Mouse (Mus musculus) heart, adult 11 months (tissue): ENCODE measurements around the gene Foxp1.

Experiments
- DNase-seq: peaks from one replicate; pipeline ENCODE4 v3.0.0; 2022

Gene Foxp1

GRCm38 (mm10) chr6:98980001-98980400 lies 542.5 kb downstream of the Foxp1 start:
- peak; percentile 70 for DNase-seq

- peak; percentile 94 for DNase-seq
Measured at GRCm38 (mm10) chr6:98977806-98978205, 544.7 kb downstream of the Foxp1 start.

GRCm38 (mm10) chr6:98975918-98976317 lies 546.6 kb downstream of the Foxp1 start:
- DNase-seq, result peak; percentile 79

- DNase-seq, result peak; percentile 35
Measured at GRCm38 (mm10) chr6:98973433-98973832, 549.1 kb downstream of the Foxp1 start.

- peak; percentile 82 for DNase-seq
Measured at GRCm38 (mm10) chr6:98972404-98972803, 550.1 kb downstream of the Foxp1 start.

GRCm38 (mm10) chr6:98959333-98959732 lies 563.2 kb downstream of the Foxp1 start:
- DNase-seq, result peak; percentile 88

GRCm38 (mm10) chr6:98956522-98957169 lies 565.9 kb downstream of the Foxp1 start:
- peak; percentile 85 for DNase-seq

- DNase-seq, result peak; percentile 61
Measured at GRCm38 (mm10) chr6:98955706-98956105, 566.8 kb downstream of the Foxp1 start.

- peak; percentile 68 for DNase-seq
Measured at GRCm38 (mm10) chr6:98954439-98954838, 568.1 kb downstream of the Foxp1 start.

GRCm38 (mm10) chr6:98949703-98950191 lies 572.8 kb downstream of the Foxp1 start:
- DNase-seq, result peak; percentile 89

- DNase-seq, result peak; percentile 89
Measured at GRCm38 (mm10) chr6:98949286-98949685, 573.2 kb downstream of the Foxp1 start.

- peak; percentile 83 for DNase-seq
Measured at GRCm38 (mm10) chr6:98948153-98949141, 574.1 kb downstream of the Foxp1 start.

GRCm38 (mm10) chr6:98947486-98948152 lies 574.9 kb downstream of the Foxp1 start:
- DNase-seq, result peak; percentile 88

- DNase-seq, result peak; percentile 55
Measured at GRCm38 (mm10) chr6:98946731-98947130, 575.8 kb downstream of the Foxp1 start.

GRCm38 (mm10) chr6:98945496-98946412 lies 576.8 kb downstream of the Foxp1 start:
- peak; percentile 82 for DNase-seq

- peak; percentile 73 for DNase-seq
Measured at GRCm38 (mm10) chr6:98938348-98938747, 584.2 kb downstream of the Foxp1 start.

GRCm38 (mm10) chr6:98937513-98937912 lies 585.0 kb downstream of the Foxp1 start:
- DNase-seq, result peak; percentile 61

- DNase-seq, result peak; percentile 42
Measured at GRCm38 (mm10) chr6:98936377-98936776, 586.1 kb downstream of the Foxp1 start.

- DNase-seq, result peak; percentile 78
Measured at GRCm38 (mm10) chr6:98935169-98935568, 587.4 kb downstream of the Foxp1 start.

GRCm38 (mm10) chr6:98934381-98934780 lies 588.1 kb downstream of the Foxp1 start:
- peak; percentile 78 for DNase-seq

GRCm38 (mm10) chr6:98933135-98933724 lies 589.3 kb downstream of the Foxp1 start:
- DNase-seq, result peak; percentile 79
